Mouse (Mus musculus) embryonic fibroblast, embryonic 13.5 days (primary cell): Measurements from ENCODE around the gene Plk3. TPM values are rescaled to one million over a fixed set of nuclear protein-coding genes. Genes with fewer than 3 reads are reported as not detected.

ENCODE experiments used
- H3K27ac ChIP-seq: 2 replicates; pipeline ENCODE4 v1.5.1; 2012; ENCODE audit warnings: low read length, control low read depth, inconsistent platforms; ENCODE audit not compliant: insufficient read depth
- H3K4me1 ChIP-seq: 2 replicates; pipeline ENCODE4 v1.6.1; 2011; ENCODE audit warnings: low read length; ENCODE audit not compliant: control insufficient read depth, insufficient read depth
- H3K4me3 ChIP-seq: 2 replicates; pipeline ENCODE4 v1.5.1; 2011; ENCODE audit warnings: mild to moderate bottlenecking, control low read depth, low read length; ENCODE audit not compliant: insufficient read depth
- CTCF ChIP-seq: IDR thresholded peaks from 2 replicates; pipeline ENCODE4 v1.5.1; 2011; ENCODE audit warnings: mild to moderate bottlenecking, control low read depth, low read length, moderate library complexity, borderline replicate concordance; ENCODE audit not compliant: insufficient read depth
- POLR2A ChIP-seq: IDR thresholded peaks from 2 replicates; pipeline ENCODE4 v1.6.1; 2011; ENCODE audit warnings: low read depth, mild to moderate bottlenecking, control low read depth, low read length, moderate library complexity
- polyA plus RNA-seq: library from polyadenylated mRNA; stranded (reverse); fragments of >200 nt; gene quantifications from 2 replicates; pipeline ENCODE4 v1.2.4, GENCODE M21; 2011; ENCODE audit warnings: low read depth; ENCODE audit not compliant: missing spikeins, insufficient read length

Plk3 gene
- polyA plus RNA-seq, 1 experiment, result 10.6 TPM

- no peak overlapping the region for H3K27ac ChIP-seq
- no peak overlapping the region for H3K4me3 ChIP-seq
- H3K4me1 ChIP-seq, result no peaks in the 10 kb centered on the region
- no peak for TF ChIP-seq CTCF
- no peak for TF ChIP-seq POLR2A
Observed at GRCm38 (mm10) chr4:117104672-117105071, 29.1 kb downstream of the Plk3 start.

GRCm38 (mm10) chr4:117101218-117101617 is 32.5 kb downstream of the Plk3 start:
- H3K4me3 ChIP-seq, result no peak overlapping the region
- no peaks in the 10 kb centered on the region for H3K4me1 ChIP-seq
- TF ChIP-seq POLR2A (no peak), CTCF (no peak)
- no peak overlapping the region for H3K27ac ChIP-seq

GRCm38 (mm10) chr4:117100036-117100435 is 33.7 kb downstream of the Plk3 start:
- no peak overlapping the region for H3K27ac ChIP-seq
- TF ChIP-seq CTCF (no peak), POLR2A (no peak)
- no peaks in the 10 kb centered on the region for H3K4me1 ChIP-seq
- H3K4me3 ChIP-seq, result no peak overlapping the region

- Histone ChIP-seq H3K4me1 (no peaks in the 10 kb centered on the region), H3K27ac (no peak overlapping the region), H3K4me3 (no peak overlapping the region)
- TF ChIP-seq CTCF (no peak), POLR2A (no peak)
Observed at GRCm38 (mm10) chr4:117098764-117099036, 35.1 kb downstream of the Plk3 start.

GRCm38 (mm10) chr4:117097969-117098763 is 35.6 kb downstream of the Plk3 start:
- Histone ChIP-seq H3K4me3 (no peak overlapping the region), H3K27ac (no peak overlapping the region), H3K4me1 (no peaks in the 10 kb centered on the region)
- no peak for TF ChIP-seq CTCF
- TF ChIP-seq POLR2A, result no peak

GRCm38 (mm10) chr4:117096666-117097065 is 37.1 kb downstream of the Plk3 start:
- H3K27ac ChIP-seq, result no peak overlapping the region
- no peaks in the 10 kb centered on the region for H3K4me1 ChIP-seq
- H3K4me3 ChIP-seq, result no peak overlapping the region
- no peak for TF ChIP-seq CTCF
- no peak for TF ChIP-seq POLR2A

- TF ChIP-seq CTCF (no peak), POLR2A (no peak)
- Histone ChIP-seq H3K27ac (0 out of 2 replicates have a peak within 1 kb of the TSS, but pooled peaks have one; percentile 24), H3K4me1 (no peaks in the 10 kb centered on the region), H3K4me3 (peak within 1 kb of the TSS; percentile 28)
Observed at GRCm38 (mm10) chr4:117095551-117096452, 38.0 kb downstream of the Plk3 start, which contains the start of gene Ptch2. Ptch2 (plus strand) TSS chr4:117096075.

GRCm38 (mm10) chr4:117094626-117095361 is 39.0 kb downstream of the Plk3 start:
- H3K4me3 ChIP-seq, result no peak overlapping the region
- TF ChIP-seq POLR2A (no peak), CTCF (no peak)
- 0 out of 2 replicates have a peak overlapping the region, but pooled peaks have one; percentile 24 for H3K27ac ChIP-seq
- no peaks in the 10 kb centered on the region for H3K4me1 ChIP-seq

GRCm38 (mm10) chr4:117090586-117090985 is 43.2 kb downstream of the Plk3 start:
- Histone ChIP-seq H3K27ac (no peak overlapping the region), H3K4me3 (no peak overlapping the region), H3K4me1 (no peaks in the 10 kb centered on the region)
- no peak for TF ChIP-seq POLR2A
- TF ChIP-seq CTCF, result no peak
